Mouse (Mus musculus) heart, embryonic 13.5 days (tissue): ENCODE measurements around the gene Gm10401. TPM values are rescaled to one million over a fixed set of nuclear protein-coding genes. Genes with fewer than 3 reads are reported as not detected.
"Not testable (repeated sequence)": the region's sequence is repeated elsewhere in the genome, so short reads cannot be mapped to it uniquely, and the experiment has no call there.

Source experiments
- ATAC-seq: fragments of 200-750 bp; cut with Nextera tagmentation; 2 replicates; pipeline ENCODE4 v1.8.0; 2017; ENCODE audit warnings: moderate TSS enrichment; ENCODE audit not compliant: insufficient number of reproducible peaks, low FRiP score, low TSS enrichment; ENCODE audit errors: extremely low read depth
- H3K27ac ChIP-seq: fragments of 300-500 bp; sonication (generic); replicated peaks from 2 replicates; pipeline ENCODE4 v1.5.1; 2015; ENCODE audit warnings: moderate library complexity, mild to moderate bottlenecking, inconsistent platforms
- H3K27me3 ChIP-seq: fragments of 300-500 bp; sonication (generic); replicated peaks from 2 replicates; pipeline ENCODE4 v1.6.1; 2015; ENCODE audit warnings: mild to moderate bottlenecking, inconsistent platforms
- H3K36me3 ChIP-seq: fragments of 300-500 bp; sonication (generic); 2 replicates; pipeline ENCODE4 v1.6.1; 2015; ENCODE audit warnings: mild to moderate bottlenecking, inconsistent platforms
- H3K4me1 ChIP-seq: fragments of 300-500 bp; sonication (generic); 2 replicates; pipeline ENCODE4 v1.6.1; 2015; ENCODE audit warnings: inconsistent platforms
- H3K4me2 ChIP-seq: fragments of 300-500 bp; sonication (generic); 2 replicates; pipeline ENCODE4 v1.6.1; 2015; ENCODE audit warnings: inconsistent platforms, mild to moderate bottlenecking, moderate library complexity
- H3K4me3 ChIP-seq: fragments of 300-500 bp; sonication (generic); 2 replicates; pipeline ENCODE4 v1.5.1; 2015; ENCODE audit warnings: moderate library complexity, mild to moderate bottlenecking, inconsistent platforms
- H3K9ac ChIP-seq: fragments of 300-500 bp; sonication (generic); 2 replicates; pipeline ENCODE4 v1.6.1; 2015; ENCODE audit warnings: inconsistent platforms, mild to moderate bottlenecking, moderate library complexity
- H3K9me3 ChIP-seq: fragments of 300-500 bp; sonication (generic); 2 replicates; pipeline ENCODE4 v1.6.1; 2016; ENCODE audit warnings: inconsistent platforms
- WGBS: fragments of 180-500 bp; shearing (Covaris S2); methylation state at CpG from one replicate; pipeline ENCODE4 v1.1.7; 2015; ENCODE audit warnings: mixed read lengths; 5-methylcytosine and 5-hydroxymethylcytosine counted together
- polyA plus RNA-seq: library from polyadenylated mRNA; unstranded; fragments of >200 nt; fragmentation: Nextera tagmentation; extraction: Ambion mirVana; gene quantifications from 2 replicates; pipeline ENCODE4 v1.2.1, GENCODE M21; 2015

The Gm10401 gene
- polyA plus RNA-seq, 1 experiment from 2014 or later = 16.7 TPM

DNA sequence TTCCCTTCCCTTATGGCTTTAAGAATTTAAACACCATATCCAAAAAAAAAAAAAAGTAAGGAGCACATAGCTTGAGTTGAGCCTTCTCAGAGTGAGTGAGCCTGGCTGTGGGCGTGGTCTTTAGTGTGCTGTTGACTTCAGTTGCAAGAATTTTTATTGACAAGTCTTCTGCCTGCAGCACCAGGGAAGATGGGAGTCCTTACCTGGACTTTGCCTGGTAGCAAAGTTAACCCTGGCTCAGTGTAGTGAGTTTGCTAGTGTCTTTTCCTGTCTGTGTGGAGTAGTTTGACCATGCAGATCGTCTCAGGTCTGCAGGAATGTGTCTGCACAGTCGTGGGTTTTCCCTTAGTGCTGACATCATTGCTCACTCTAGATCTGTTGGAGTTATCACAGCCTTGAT, 7.1 kb downstream of the Gm10401 start:
- Histone ChIP-seq H3K4me2 (no peak overlapping the region), H3K9ac (no peak overlapping the region), H3K4me1 (peaks cover 22% of the 10 kb centered on the region), H3K27me3 (no peaks in the 10 kb centered on the region), H3K27ac (no peak overlapping the region), H3K4me3 (no peak overlapping the region), H3K36me3 (peaks cover 93% of the 10 kb centered on the region), H3K9me3 (no peaks in the 10 kb centered on the region)
- ATAC-seq = no peak
- WGBS = 59% methylated on average over 3 of the region's 3 CpGs

GRCm38 (mm10) chr5:115089592-115090268, 8.4 kb downstream of the Gm10401 start:
- WGBS = 91% methylated on average over 5 of the region's 5 CpGs
- Histone ChIP-seq H3K9ac (no peak overlapping the region), H3K27ac (no peak overlapping the region), H3K9me3 (no peaks in the 10 kb centered on the region), H3K4me3 (no peak overlapping the region), H3K4me1 (peaks cover 16% of the 10 kb centered on the region), H3K27me3 (no peaks in the 10 kb centered on the region), H3K36me3 (peaks cover 92% of the 10 kb centered on the region), H3K4me2 (no peak overlapping the region)
- ATAC-seq = no peak

DNA sequence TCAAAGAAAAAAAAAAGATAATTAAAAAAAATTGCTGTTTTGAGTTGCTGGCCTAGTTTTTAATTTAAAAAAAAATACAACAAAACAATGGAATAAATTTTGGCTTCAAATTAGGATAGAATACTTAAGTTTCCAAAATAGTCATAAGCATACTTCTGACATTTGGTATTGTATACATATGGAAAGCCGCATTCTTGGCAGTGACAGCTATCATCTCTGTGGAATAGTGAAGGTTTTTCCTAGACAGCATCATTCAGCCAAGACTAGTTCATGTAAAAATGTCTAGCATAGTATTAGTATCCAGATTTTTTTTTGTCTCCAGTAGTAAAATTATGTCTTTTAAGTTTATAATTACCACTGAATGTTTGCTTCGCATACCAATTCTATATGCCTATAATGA, 12.4 kb downstream of the Gm10401 start:
- no peaks in the 10 kb centered on the region for H3K4me1 ChIP-seq
- H3K36me3 ChIP-seq = peaks cover 98% of the 10 kb centered on the region
- ATAC-seq = no peak
- H3K9me3 ChIP-seq = no peaks in the 10 kb centered on the region
- H3K27ac ChIP-seq = no peak overlapping the region
- no peak overlapping the region for H3K4me2 ChIP-seq
- H3K9ac ChIP-seq = no peak overlapping the region
- no peaks in the 10 kb centered on the region for H3K27me3 ChIP-seq
- no peak overlapping the region for H3K4me3 ChIP-seq
- 93% methylated on average over 2 of the region's 2 CpGs for WGBS

GRCm38 (mm10) chr5:115083492-115083891, 14.6 kb downstream of the Gm10401 start:
- no peaks in the 10 kb centered on the region for H3K4me1 ChIP-seq
- no peak overlapping the region for H3K4me2 ChIP-seq
- 74% methylated on average over 6 of the region's 6 CpGs for WGBS
- H3K9me3 ChIP-seq = no peaks in the 10 kb centered on the region
- H3K4me3 ChIP-seq = no peak overlapping the region
- ATAC-seq = no peak
- no peak overlapping the region for H3K9ac ChIP-seq
- peaks cover 80% of the 10 kb centered on the region for H3K36me3 ChIP-seq
- no peaks in the 10 kb centered on the region for H3K27me3 ChIP-seq
- no peak overlapping the region for H3K27ac ChIP-seq

GRCm38 (mm10) chr5:115081636-115082035, 16.5 kb downstream of the Gm10401 start:
- H3K27me3 ChIP-seq = no peaks in the 10 kb centered on the region
- 84% methylated on average over 5 of the region's 5 CpGs for WGBS
- peaks cover 61% of the 10 kb centered on the region for H3K36me3 ChIP-seq
- ATAC-seq = no peak
- H3K27ac ChIP-seq = no peak overlapping the region
- H3K9ac ChIP-seq = no peak overlapping the region
- no peak overlapping the region for H3K4me3 ChIP-seq
- no peaks in the 10 kb centered on the region for H3K4me1 ChIP-seq
- no peaks in the 10 kb centered on the region for H3K9me3 ChIP-seq
- H3K4me2 ChIP-seq = no peak overlapping the region

DNA sequence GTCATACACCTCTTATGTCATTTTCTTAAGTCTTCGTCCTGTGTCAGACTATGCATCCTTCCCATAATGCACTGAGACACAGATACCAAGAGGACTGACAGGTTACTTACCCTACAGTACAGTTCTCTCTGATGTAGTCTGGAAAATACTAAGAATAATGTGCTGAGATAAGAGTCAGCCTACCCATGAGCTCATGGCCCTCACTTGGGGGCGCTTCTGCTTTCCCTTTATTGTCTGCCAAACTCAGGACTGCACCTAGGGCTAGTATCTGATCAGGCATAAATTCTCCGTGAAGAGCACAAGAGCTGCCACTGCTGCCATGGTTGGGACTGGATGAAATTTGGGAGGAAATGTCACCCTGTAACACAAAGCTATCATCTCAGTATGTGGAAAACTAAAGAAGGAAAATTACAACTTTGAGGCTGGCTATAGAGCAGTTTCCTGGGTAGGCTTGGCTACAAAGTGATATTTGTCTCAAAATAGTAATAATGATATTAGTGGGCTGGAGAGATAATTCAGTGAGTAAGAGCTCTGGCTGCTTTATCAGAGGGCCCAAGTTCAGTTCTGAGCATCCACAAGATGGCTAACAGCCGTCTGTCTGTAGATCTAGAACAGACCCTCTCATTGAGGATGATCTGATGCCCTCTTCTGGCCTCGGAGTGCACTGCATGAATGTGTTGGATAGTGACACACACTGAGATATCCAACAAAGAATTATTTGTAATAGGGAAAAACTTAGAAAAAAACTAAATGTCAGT, 21.8 kb downstream of the Gm10401 start:
- WGBS = 50% methylated on average over 5 of the region's 5 CpGs
- H3K27ac ChIP-seq = no peak overlapping the region
- no peak for ATAC-seq

DNA sequence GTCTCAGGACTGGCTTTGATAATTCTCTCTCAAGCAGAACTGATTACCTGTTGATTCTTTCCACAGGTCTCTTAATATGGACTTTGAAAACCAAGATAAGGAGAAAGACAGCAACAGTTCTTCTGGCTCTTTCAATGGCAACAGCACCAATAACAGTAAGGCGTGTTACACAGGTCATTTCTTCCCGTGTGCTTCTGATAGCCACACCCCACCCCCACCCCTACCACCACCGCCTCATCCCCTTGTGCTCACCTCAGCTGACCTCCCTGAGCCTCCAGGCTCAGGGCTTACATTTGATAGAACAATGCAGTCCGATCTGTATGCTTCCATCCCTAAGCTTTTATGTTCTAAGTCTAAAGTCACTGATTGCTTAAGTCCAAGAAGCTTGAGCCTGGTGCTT, 23.3 kb downstream of the Gm10401 start:
- Histone ChIP-seq H3K4me2 (no peak overlapping the region), H3K27me3 (no peaks in the 10 kb centered on the region), H3K27ac (no peak overlapping the region), H3K36me3 (peaks cover 19% of the 10 kb centered on the region), H3K4me3 (no peak overlapping the region), H3K9ac (no peak overlapping the region), H3K9me3 (no peaks in the 10 kb centered on the region), H3K4me1 (peaks cover 40% of the 10 kb centered on the region)
- WGBS = 64% methylated on average over 4 of the region's 4 CpGs
- ATAC-seq = no peak

More for the DNA sequence above, 21.8 kb downstream of the Gm10401 start:
- Histone ChIP-seq H3K4me1 (peaks cover 28% of the 10 kb centered on the region), H3K4me3 (no peak overlapping the region), H3K9me3 (no peaks in the 10 kb centered on the region), H3K9ac (no peak overlapping the region), H3K27me3 (no peaks in the 10 kb centered on the region), H3K4me2 (no peak overlapping the region), H3K36me3 (peaks cover 28% of the 10 kb centered on the region)

DNA sequence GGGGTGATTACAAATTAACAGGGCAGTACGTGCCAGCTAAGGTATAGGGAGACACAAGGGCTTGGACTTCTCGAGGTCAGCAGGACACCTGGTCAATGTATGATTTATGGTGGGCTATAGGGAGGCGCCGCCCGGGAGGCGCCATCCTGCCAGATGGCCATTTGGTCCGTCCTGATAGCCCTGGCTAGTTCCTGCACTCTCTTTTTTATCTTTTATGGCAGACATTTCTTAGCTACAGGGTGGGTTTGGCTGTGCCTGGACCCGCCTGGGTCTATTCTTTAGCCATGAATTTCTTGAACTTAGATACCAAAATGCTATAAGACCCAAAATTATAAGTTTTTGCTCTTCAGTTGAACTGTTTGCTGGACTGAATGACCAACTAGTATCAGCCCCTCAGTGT, 24.8 kb downstream of the Gm10401 start:
- H3K4me3 ChIP-seq, ATAC-seq, H3K9me3 ChIP-seq, H3K9ac ChIP-seq, H3K27ac ChIP-seq, H3K27me3 ChIP-seq: not testable (repeated sequence)
- WGBS = 76% methylated on average over 8 of the region's 8 CpGs
- Histone ChIP-seq H3K36me3 (peaks cover 19% of the 10 kb centered on the region), H3K4me2 (peak overlapping the region; percentile 21; the same call in 1 of the 2 replicates), H3K4me1 (peaks cover 55% of the 10 kb centered on the region)

GRCm38 (mm10) chr5:115072143-115072542, 26.0 kb downstream of the Gm10401 start:
- WGBS = 85% methylated on average over 7 of the region's 7 CpGs
- H3K4me1 ChIP-seq = peaks cover 66% of the 10 kb centered on the region
- peak overlapping the region; percentile 29 for H3K27ac ChIP-seq

DNA sequence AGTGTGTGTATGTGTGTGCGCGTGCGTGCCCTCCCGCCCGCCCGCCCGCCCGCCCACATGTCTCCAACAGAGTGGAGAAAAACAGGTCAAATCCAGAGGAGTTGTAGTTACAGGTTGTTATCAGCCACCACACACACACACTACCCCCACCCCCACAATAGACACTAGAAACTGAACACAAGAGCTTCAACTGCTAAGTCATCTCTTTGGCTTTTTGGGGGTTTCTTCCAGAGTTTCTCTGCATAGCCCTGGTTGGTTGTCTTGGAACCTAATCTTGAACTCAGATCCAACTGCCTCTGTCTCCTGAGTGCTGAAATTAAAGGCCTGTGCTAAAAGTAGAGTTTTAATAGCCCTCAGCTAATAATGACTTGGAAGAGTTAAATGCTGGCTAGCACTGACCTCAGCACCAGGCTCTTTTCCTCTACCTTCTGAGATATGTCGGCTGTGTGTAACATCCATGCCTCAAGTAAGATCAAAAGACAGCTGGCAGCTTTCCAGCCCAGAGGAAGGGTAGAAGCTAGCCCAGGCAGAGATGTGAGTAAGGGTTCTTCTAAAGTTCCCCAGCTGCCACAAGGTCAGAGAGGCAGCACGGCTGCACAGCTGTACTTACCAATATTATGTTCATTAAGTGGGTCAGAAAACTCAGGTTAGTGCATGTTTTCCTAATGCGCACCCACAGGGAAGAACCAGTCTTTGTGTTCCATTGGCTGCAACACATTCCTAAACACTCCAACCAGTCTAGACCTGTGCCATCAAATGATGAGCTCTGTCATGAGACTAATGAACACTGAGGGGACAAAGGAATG, 26.8 kb downstream of the Gm10401 start:
- Histone ChIP-seq H3K4me3 (no peak overlapping the region), H3K27ac (peak overlapping the region; percentile 29), H3K9ac (no peak overlapping the region), H3K27me3 (no peaks in the 10 kb centered on the region), H3K9me3 (no peaks in the 10 kb centered on the region), H3K4me1 (peaks cover 73% of the 10 kb centered on the region), H3K4me2 (peak overlapping the region; percentile 25; the same call in 1 of the 2 replicates), H3K36me3 (peaks cover 19% of the 10 kb centered on the region)
- no peak for ATAC-seq
- 61% methylated on average over 11 of the region's 11 CpGs for WGBS

More at GRCm38 (mm10) chr5:115072143-115072542, 26.0 kb downstream of the Gm10401 start:
- Histone ChIP-seq H3K36me3 (peaks cover 19% of the 10 kb centered on the region), H3K4me3 (no peak overlapping the region), H3K4me2 (peak overlapping the region; percentile 21; the same call in 1 of the 2 replicates), H3K27me3 (no peaks in the 10 kb centered on the region), H3K9me3 (no peaks in the 10 kb centered on the region), H3K9ac (no peak overlapping the region)
- ATAC-seq = no peak

GRCm38 (mm10) chr5:115070457-115070856, 27.6 kb downstream of the Gm10401 start:
- Histone ChIP-seq H3K9ac (no peak overlapping the region), H3K9me3 (no peaks in the 10 kb centered on the region), H3K4me1 (peaks cover 75% of the 10 kb centered on the region), H3K27ac (no peak overlapping the region), H3K36me3 (peaks cover 11% of the 10 kb centered on the region), H3K4me3 (no peak overlapping the region), H3K4me2 (no peak overlapping the region), H3K27me3 (no peaks in the 10 kb centered on the region)
- WGBS = 86% methylated on average over 2 of the region's 2 CpGs
- ATAC-seq = no peak
